Mouse (Mus musculus) heart, adult 11 months (tissue): ENCODE measurements around the gene Cpne5.
"Not testable (repeated sequence)": the region's sequence is repeated elsewhere in the genome, so short reads cannot be mapped to it uniquely, and the experiment has no call there.

Experiments used
- DNase-seq: peaks from one replicate; pipeline ENCODE4 v3.0.0; 2022

Cpne5 gene

GRCm38 (mm10) chr17:29237772-29238420, at the start of gene Cpne5:
Cpne5 (minus strand) TSS chr17:29238167.
- DNase-seq, result no peak

- DNase-seq, result peak; percentile 84
These were observed 44.4 kb upstream of the Cpne5 start for GRCm38 (mm10) chr17:29282216-29282952.

GRCm38 (mm10) chr17:29281541-29281940, 43.6 kb upstream of the Cpne5 start:
- no peak for DNase-seq

GRCm38 (mm10) chr17:29280422-29280821, 42.5 kb upstream of the Cpne5 start:
- DNase-seq, result no peak

GRCm38 (mm10) chr17:29273889-29274288, 35.9 kb upstream of the Cpne5 start:
- peak; percentile 97 for DNase-seq

- DNase-seq, result no peak
These were observed 35.2 kb upstream of the Cpne5 start for GRCm38 (mm10) chr17:29273156-29273555.

- peak; percentile 84 for DNase-seq
These were observed 32.3 kb upstream of the Cpne5 start for GRCm38 (mm10) chr17:29270148-29270698.

- DNase-seq, result no peak
These were observed 31.4 kb upstream of the Cpne5 start for GRCm38 (mm10) chr17:29269349-29269706.

GRCm38 (mm10) chr17:29268682-29269348, 30.8 kb upstream of the Cpne5 start, which contains the start of gene BC004004:
BC004004 (plus strand) TSS chr17:29268788.
- peak; percentile 100 for DNase-seq

GRCm38 (mm10) chr17:29267931-29268681, 30.1 kb upstream of the Cpne5 start:
- DNase-seq, result peak; percentile 90

GRCm38 (mm10) chr17:29267040-29267439, 29.1 kb upstream of the Cpne5 start:
- not testable (repeated sequence) for DNase-seq

- no peak for DNase-seq
These were observed 26.8 kb upstream of the Cpne5 start for GRCm38 (mm10) chr17:29264760-29265159.

- peak; percentile 99 for DNase-seq
These were observed 26.1 kb upstream of the Cpne5 start, which contains the start of gene Ppil1 for GRCm38 (mm10) chr17:29263840-29264633. Ppil1 (minus strand) TSS chr17:29264186.

GRCm38 (mm10) chr17:29263417-29263816, 25.4 kb upstream of the Cpne5 start:
- DNase-seq, result no peak

- no peak for DNase-seq
These were observed 24.3 kb upstream of the Cpne5 start for GRCm38 (mm10) chr17:29262259-29262649.

- peak; percentile 93 for DNase-seq
These were observed 23.8 kb upstream of the Cpne5 start for GRCm38 (mm10) chr17:29261603-29262258.

- peak; percentile 90 for DNase-seq
These were observed 22.5 kb upstream of the Cpne5 start for GRCm38 (mm10) chr17:29260501-29260900.

- peak; percentile 94 for DNase-seq
These were observed 21.5 kb upstream of the Cpne5 start for GRCm38 (mm10) chr17:29259489-29259888.

- no peak for DNase-seq
These were observed 21.0 kb upstream of the Cpne5 start for GRCm38 (mm10) chr17:29258921-29259320.

GRCm38 (mm10) chr17:29258025-29258558, 20.1 kb upstream of the Cpne5 start:
- no peak for DNase-seq

- peak; percentile 99 for DNase-seq
These were observed 19.1 kb upstream of the Cpne5 start for GRCm38 (mm10) chr17:29257001-29257511.
